Mouse (Mus musculus) CD8-positive naive resting alpha-beta T cell, adult 57 days (primary cell): ENCODE measurements around the gene Olfr453. TPM values are rescaled to one million over a fixed set of nuclear protein-coding genes. Genes with fewer than 3 reads are reported as not detected.

ENCODE experiments used
- total RNA-seq: library from RNA; stranded (reverse); gene quantifications from one replicate; pipeline ENCODE4 v1.2.4, GENCODE M21; 2023

Gene Olfr453
- total RNA-seq: not detected

GRCm38 (mm10) chr6:42739071-42739470 is at the start of gene Olfr453:
Gene Olfr453 (plus strand): TSS chr6:42739371.

GRCm38 (mm10) chr6:42709291-42710211 is 29.6 kb upstream of the Olfr453 start, which contains the start of gene Tcaf1:
Gene Tcaf1 (minus strand): TSS chr6:42710088.

GRCm38 (mm10) chr6:42756104-42756503 is 16.9 kb downstream of the Olfr453 start, which contains the start of gene Olfr38:
Gene Olfr38 (plus strand): TSS chr6:42756404.

GRCm38 (mm10) chr6:42784793-42785192 is 45.6 kb downstream of the Olfr453 start, which contains the start of gene Olfr452:
Gene Olfr452 (plus strand): TSS chr6:42785093.

Other genes with a start within 250 kb of the Olfr453 start
- gene Olfr455, start 191.8 kb upstream of the Olfr453 start, total RNA-seq: not detected
- gene Tcaf3, start 141.7 kb upstream of the Olfr453 start, total RNA-seq: not detected
- not detected for gene Tcaf2, start 94.1 kb upstream of the Olfr453 start, total RNA-seq
- not detected for gene Tcaf1, start 29.3 kb upstream of the Olfr453 start, total RNA-seq
- not detected for gene Olfr38, start 17.0 kb downstream of the Olfr453 start, total RNA-seq
- not detected for gene Olfr452, start 45.7 kb downstream of the Olfr453 start, total RNA-seq
- not detected for gene Olfr450, start 72.6 kb downstream of the Olfr453 start, total RNA-seq
- gene Olfr449, start 95.0 kb downstream of the Olfr453 start, total RNA-seq: not detected
- not detected for gene Olfr448, start 151.1 kb downstream of the Olfr453 start, total RNA-seq
- gene Olfr447, start 169.5 kb downstream of the Olfr453 start, total RNA-seq: not detected
- gene Olfr446, start 182.0 kb downstream of the Olfr453 start, total RNA-seq: not detected
- gene Olfr444, start 209.7 kb downstream of the Olfr453 start, total RNA-seq: not detected